Mouse (Mus musculus): ENCODE results near the gene Gm7298. TPM values are rescaled to one million over a fixed set of nuclear protein-coding genes. Genes with fewer than 3 reads are reported as not detected.
"Not testable (repeated sequence)": the region's sequence is repeated elsewhere in the genome, so short reads cannot be mapped to it uniquely, and the experiment has no call there.

Gene Gm7298
- not detected in 2 replicates for polyA plus RNA-seq (2016; fragmentation: Nextera tagmentation; extraction: Ambion mirVana)

DNA sequence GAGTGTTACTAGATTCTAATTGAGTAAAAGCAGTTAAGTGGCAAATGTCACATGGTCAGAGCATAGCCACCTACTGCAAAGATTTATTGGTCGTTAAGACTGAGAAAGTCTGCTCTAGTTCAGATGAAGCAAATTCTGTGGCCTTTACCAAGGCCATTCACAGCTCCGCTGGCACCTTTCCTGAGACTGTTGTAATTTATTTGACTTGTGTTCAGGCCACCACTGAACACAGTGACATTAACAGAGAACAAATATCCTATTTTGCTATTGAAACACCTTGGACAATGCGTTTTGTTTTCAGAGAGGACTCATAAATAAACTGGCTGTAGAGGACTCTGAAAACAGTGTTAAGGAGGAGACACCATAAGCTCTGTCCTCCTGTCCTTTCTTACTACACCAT is at the start of gene Gm7298:
TSS of gene Gm7298 (plus strand) at position 301 of the 400 bp plus-strand sequence.
- Histone ChIP-seq H3K27ac (replicated peaks) (no peak within 1 kb of the TSS), H3K9me3 (replicated peaks) (no peaks in the 10 kb centered on the region; the same call in 1 of the 2 replicates), H3K27me3 (ENCODE audit: low read depth, poor library complexity, severe bottlenecking) (no peaks in the 10 kb centered on the region), H3K4me1 (no peaks in the 10 kb centered on the region), H3K36me3 (no peaks in the 10 kb centered on the region), H3K4me3 (no peak within 1 kb of the TSS)
- DNase-seq (ENCODE audit: low spot score), result no peak
- WGBS, result 80% methylated on average over 3 of the region's 3 CpGs

DNA sequence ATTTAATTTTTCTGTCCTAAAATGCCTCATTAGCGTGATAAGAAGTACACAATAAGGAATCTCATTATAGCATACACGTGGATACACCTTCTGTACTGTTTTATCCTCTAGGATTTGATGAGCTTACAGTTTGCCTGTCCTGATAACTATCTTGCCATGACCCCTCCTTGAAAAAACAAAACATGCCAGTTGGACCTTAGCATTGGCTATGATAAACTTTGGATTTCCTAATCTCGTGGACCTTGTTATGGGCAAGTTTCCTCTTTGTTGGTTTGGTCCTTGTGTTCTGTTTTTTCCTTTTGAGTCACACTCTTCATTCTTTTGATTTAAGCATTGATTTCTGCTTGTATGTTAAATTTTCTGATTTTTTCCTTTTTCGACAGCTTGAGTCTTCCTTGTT is 95.3 kb downstream of the Gm7298 start:
- Histone ChIP-seq H3K4me1 (no peaks in the 10 kb centered on the region), H3K4me3 (no peak overlapping the region), H3K9me3 (replicated peaks) (peaks cover 19% of the 10 kb centered on the region; the same call in 1 of the 2 replicates), H3K36me3 (no peaks in the 10 kb centered on the region), H3K27me3 (ENCODE audit: low read depth, poor library complexity, severe bottlenecking) (no peaks in the 10 kb centered on the region), H3K27ac (replicated peaks) (no peak overlapping the region)
- WGBS, result 80% methylated on average over 4 of the region's 4 CpGs
- no peak for DNase-seq (ENCODE audit: low spot score)

DNA sequence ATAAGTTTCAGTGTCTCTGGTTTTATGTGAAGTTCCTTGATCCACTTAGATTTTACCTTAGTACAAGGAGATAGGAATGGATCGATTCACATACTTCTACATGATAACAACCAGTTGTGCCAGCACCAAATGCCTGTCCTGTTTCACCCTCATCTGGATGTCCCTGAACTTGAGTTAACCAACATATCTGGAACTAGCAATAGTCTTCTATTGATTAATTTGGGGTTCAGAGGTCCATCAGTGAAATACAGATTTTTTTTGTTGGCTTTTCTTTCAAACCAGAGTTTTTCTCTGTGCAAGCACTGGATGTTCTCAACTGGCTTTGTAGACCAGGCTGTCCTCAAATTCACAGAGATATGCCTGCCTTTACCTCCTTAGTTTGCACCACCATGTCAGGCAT is 103.6 kb downstream of the Gm7298 start:
- no peak for DNase-seq (ENCODE audit: low spot score)
- H3K4me1 ChIP-seq, result no peaks in the 10 kb centered on the region
- no peaks in the 10 kb centered on the region for H3K36me3 ChIP-seq
- H3K27me3 ChIP-seq (ENCODE audit: low read depth, poor library complexity, severe bottlenecking), result no peaks in the 10 kb centered on the region
- no peak overlapping the region for H3K4me3 ChIP-seq
- WGBS, result 85% methylated on average over 1 of the region's 1 CpGs
- peaks cover 22% of the 10 kb centered on the region for H3K9me3 ChIP-seq (replicated peaks)
- no peak overlapping the region for H3K27ac ChIP-seq (replicated peaks)

DNA sequence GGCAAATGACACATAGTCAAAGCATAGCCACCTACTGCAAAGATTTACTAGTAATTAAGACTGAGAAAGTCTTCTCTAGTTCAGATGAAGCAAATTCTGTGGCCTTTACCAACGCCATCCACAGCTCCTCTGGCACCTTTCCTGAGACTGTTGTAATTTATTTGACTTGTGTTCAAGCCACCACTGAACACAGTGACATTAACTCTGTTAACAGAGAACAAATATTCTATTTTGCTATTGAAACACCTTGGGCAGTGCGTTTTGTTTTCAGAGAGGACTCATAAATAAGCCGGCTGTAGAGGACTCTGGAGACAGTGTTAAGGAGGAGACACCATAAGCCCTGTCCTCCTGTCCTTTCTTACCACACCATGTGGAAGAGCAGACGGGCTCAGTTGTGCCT is 105.5 kb downstream of the Gm7298 start, which contains the start of gene Mug1:
TSS of gene Mug1 (plus strand) at position 271 of the 400 bp plus-strand sequence.
- not testable (repeated sequence) for DNase-seq (ENCODE audit: low spot score); H3K36me3 ChIP-seq; H3K4me3 ChIP-seq; H3K27me3 ChIP-seq (ENCODE audit: low read depth, poor library complexity, severe bottlenecking); H3K27ac ChIP-seq (replicated peaks); H3K4me1 ChIP-seq
- peaks cover 17% of the 10 kb centered on the region for H3K9me3 ChIP-seq (replicated peaks)
- WGBS, result 82% methylated on average over 4 of the region's 4 CpGs

Other genes with a start within 250 kb of the Gm7298 start
- gene A2m, start 97.6 kb upstream of the Gm7298 start, polyA plus RNA-seq (2016; fragmentation: Nextera tagmentation; extraction: Ambion mirVana), result 5.2 and 8.8 TPM in 2 replicates
- not detected in 2 replicates for gene Mug1, start 105.6 kb downstream of the Gm7298 start, polyA plus RNA-seq (2016; fragmentation: Nextera tagmentation; extraction: Ambion mirVana)